Mouse (Mus musculus) small intestine, adult 2 months (tissue): ENCODE measurements around the gene Gngt1.

ENCODE experiments used
- CTCF ChIP-seq: fragments of 200-500 bp; IDR thresholded peaks from 2 replicates; pipeline ENCODE4 v1.5.1; 2012; ENCODE audit warnings: low read depth, mild to moderate bottlenecking, control low read depth, inconsistent platforms, low read length, moderate library complexity, mixed read lengths; ENCODE audit not compliant: insufficient replicate concordance, insufficient read length; ENCODE audit errors: extremely low read depth
- POLR2A ChIP-seq: fragments of 200-500 bp; IDR thresholded peaks from 2 replicates; pipeline ENCODE4 v1.6.1; 2012; ENCODE audit warnings: low read depth, mild to moderate bottlenecking, control low read depth, inconsistent platforms, low read length, moderate library complexity

- TF ChIP-seq CTCF (no peak), POLR2A (no peak)
These were observed 29.1 kb downstream of the Gngt1 start for GRCm38 (mm10) chr6:4022645-4023044.
